Mouse (Mus musculus): Measurements from ENCODE around the gene Atp6v0d1.

DNA sequence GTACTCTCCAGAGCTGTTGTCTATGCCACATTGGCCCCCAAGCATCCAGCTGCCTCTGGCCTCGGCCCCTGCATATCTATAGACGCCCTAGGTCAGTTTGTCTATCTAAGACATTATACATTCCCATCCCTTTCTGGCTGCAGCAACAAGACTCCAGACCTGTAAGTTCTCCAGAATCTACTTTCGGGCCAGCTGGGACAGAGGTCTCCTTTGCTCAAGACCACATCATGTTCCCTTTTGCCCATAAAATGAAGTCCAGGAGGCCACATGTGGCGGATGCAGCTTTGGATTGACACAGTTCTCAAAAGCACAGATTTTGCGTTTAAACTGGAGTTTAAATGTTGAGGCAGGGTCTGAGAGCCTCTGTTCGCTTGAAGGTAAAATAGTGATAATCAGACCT is 51.7 kb downstream of the Atp6v0d1 start:
- TF ChIP-seq CTCF (IDR thresholded peaks at IDR 0.05; ENCODE audit: low read depth) (no peak), EP300 (optimal IDR thresholded peaks at IDR 0.05) (no peak)
